Mouse (Mus musculus) c-Kit-positive CD71-negative TER-119-negative erythroid progenitor cells, embryonic 14.5 days (primary cell): Measurements from ENCODE around the gene Gbf1.
"Not testable (repeated sequence)": the region's sequence is repeated elsewhere in the genome, so short reads cannot be mapped to it uniquely, and the experiment has no call there.

ENCODE experiments used
- DNase-seq: peaks from one replicate; pipeline ENCODE4 v3.0.0-alpha.2; 2013; ENCODE audit warnings: low read depth

Gbf1 gene

DNA sequence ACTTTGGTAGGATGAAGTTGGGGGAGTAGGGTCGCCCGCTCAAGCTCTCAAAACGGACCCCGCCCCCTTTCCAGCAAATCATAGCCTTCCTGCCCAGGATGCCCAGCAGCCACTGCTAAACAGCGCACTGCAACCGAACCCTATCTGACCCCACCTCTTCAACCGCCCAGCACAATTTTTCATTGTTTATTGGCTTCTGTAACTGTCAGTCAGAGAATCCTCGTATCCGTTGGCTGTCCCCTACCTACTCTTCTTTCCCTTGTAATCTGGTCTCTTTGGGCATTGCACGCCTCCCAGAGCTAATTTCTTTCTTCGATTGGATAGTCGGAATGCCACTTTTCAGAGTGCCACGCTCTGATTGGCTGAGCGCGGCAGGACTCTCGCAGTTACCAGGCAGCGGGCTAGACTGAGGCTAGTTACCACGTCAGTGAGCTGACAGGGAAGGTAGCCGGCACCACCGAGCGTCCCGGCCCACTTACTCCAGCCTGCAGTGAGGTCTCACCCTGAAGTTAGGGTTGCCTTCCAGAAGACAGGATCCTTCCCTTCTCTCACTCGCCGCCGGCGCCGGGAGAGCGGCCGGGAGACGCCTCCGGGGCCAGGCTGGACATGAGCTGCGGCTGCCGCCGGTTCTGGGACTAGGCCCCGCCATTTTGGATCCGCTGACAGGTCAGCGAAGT lies at the start of gene Gbf1:
TSS of gene Gbf1 (plus strand) at position 383 of the 677 bp plus-strand sequence.
- DNase-seq: peak; percentile 94

DNA sequence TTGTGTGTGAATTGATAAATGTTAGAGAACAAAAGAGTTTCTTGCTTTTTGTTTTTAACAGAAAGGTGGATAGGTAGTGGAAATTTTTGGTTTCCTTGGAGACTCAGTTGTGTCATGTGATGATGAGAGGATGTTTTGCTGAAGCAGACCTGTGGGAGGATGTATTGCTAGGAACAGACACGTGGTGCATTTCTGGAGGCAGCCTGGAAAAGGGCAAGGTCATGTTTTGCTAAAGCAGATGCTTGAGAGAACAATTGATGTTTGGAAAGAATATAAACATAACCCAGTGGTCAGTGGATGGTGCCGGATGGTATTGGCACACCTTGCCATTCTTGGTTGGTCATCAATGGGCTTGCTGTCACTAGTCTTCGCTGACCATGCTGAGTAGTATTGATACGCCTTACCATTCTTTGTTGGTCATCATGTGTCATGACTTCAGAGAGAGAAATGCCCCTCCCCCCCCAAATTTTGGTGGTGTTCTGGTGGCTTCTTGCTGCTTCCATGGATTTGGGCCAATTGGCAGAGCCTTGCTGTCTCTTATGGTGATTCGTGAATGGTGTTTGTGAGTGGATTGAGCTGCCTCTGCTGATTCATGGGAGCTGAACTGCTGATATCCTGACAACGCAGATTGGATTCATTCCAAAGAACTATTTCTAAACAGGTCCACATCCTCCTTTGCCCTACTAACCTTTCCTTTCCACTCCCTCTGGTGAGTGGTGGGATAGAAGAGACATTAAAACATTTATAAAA lies 48.7 kb upstream of the Gbf1 start:
- no peak for DNase-seq

- DNase-seq: no peak
Measured at GRCm38 (mm10) chr19:46104187-46104557, 48.1 kb upstream of the Gbf1 start.

- DNase-seq: no peak
Measured at GRCm38 (mm10) chr19:46110214-46110613, 42.1 kb upstream of the Gbf1 start.

DNA sequence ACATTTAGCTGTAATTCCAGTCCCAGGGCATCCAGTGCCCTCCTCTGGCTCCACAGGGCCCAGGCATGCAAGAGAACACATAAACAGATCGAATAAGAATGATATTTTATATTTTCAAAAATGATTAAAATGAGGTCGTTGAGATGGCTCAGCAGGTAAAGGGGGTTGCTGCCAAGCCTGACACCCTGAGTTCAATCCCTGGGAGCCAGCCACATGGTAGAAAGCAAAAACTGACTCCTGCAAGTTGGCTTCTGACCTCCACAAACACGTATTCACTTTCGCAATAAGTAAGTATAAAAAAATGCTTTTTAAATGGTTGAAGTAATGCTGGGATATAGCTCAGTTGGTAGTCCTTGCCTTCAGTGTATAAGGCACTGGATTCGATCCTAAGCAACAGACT lies 41.5 kb upstream of the Gbf1 start:
- no peak for DNase-seq

- DNase-seq: no peak
Measured at GRCm38 (mm10) chr19:46114617-46115016, 37.7 kb upstream of the Gbf1 start.

DNA sequence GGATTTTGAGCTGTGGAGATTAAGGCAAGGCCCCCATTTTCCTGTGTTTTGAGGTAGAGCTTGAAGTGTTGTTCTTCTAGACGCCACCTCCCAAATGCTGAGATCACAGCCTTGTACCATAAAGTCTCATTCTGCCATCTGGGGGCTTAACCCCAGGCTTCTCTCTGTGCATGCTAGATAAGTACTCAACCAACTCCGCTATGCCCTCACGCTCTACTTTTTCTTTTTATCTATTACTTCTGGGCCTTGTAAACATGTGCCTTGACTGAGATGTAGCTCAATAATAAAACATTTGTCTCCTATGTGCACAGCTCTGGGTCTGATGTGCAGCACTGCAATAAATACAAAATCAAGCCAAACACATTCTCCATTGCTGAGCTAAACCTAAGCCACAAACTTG lies 32.9 kb upstream of the Gbf1 start:
- DNase-seq: no peak

- DNase-seq: no peak
Measured at GRCm38 (mm10) chr19:46120872-46121271, 31.4 kb upstream of the Gbf1 start.

DNA sequence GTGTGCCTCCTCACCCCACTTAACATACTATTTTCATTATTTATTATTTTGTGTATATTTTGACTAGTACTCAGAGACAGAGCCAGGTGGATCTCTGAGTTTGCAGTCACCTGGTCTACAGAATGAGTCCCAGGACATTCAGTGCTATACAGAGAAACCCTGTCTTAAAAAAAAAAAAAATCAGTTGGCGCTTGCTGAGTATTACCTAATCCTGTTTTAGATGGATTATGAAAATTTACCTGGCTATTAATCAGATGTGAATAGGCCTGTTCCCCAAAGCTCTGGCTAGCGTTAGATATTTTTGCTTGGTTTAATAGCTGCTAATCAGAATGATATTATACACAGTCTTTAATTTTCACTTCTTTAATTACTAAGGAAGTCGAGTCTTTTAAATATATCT lies 28.4 kb upstream of the Gbf1 start:
- no peak for DNase-seq

DNA sequence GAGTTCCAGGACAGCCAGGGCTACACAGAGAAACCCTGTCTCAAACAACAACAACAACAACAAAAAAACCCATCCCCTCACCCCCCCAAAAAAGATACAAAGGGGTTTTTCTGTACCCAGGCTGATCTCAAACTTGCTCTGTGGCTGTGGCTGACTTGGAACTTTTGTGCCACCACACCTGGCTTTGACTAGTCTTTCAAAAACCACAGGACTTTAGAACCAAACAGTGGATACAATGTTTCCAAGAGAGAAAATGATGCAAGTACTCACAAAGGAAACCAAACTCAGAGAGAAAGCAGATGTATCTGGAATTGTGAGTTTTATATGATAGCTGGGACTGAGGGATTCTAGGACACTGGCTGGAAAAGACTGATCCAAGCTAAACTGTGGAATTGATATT lies 27.7 kb upstream of the Gbf1 start:
- DNase-seq: no peak

DNA sequence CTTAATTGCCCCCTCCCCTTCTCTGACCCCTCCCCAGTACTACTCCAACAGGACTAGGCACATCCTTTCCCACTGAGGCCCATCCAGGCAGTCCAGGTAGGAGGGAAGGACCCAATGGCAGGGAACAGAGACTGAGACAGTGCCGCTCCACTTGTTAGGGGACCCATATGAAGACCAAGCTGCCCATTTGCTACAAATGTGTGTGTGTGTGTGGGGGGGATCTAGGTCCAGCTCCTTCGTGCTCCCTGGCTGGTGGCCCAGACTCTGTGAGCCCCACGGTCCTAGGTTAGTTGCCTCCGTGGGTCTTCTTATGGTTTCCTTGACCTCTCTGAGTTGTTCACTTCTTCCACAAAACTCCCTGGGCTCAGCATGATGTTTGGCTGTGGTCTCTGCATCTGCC lies 26.0 kb upstream of the Gbf1 start:
- DNase-seq: no peak

GRCm38 (mm10) chr19:46129737-46130136 lies 22.6 kb upstream of the Gbf1 start:
- not testable (repeated sequence) for DNase-seq

GRCm38 (mm10) chr19:46131283-46131682 lies 21.0 kb upstream of the Gbf1 start:
- no peak for DNase-seq

GRCm38 (mm10) chr19:46131694-46132525 lies 20.4 kb upstream of the Gbf1 start, which contains the start of gene Elovl3:
TSS of gene Elovl3 (plus strand) at chr19:46131897.
- DNase-seq: no peak

DNA sequence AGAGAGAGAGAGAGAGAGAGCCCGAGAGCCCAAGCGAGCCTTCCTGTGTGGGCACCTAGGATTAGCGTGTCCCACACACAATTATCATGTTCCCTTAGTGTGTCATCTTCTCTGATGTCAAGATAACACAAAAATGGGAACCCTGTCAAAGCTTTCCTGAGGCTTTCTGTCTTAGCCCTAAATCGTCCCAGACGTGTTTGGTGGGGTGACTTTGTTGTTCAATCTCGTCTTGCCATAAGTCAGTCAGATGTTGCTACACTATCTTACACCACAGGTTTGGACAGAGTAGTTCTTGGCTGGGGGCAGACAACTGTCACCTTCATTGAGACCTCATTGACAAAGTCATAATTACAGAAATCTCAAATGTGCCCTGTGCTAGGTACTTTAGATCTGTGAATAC lies 19.7 kb upstream of the Gbf1 start:
- DNase-seq: no peak

DNA sequence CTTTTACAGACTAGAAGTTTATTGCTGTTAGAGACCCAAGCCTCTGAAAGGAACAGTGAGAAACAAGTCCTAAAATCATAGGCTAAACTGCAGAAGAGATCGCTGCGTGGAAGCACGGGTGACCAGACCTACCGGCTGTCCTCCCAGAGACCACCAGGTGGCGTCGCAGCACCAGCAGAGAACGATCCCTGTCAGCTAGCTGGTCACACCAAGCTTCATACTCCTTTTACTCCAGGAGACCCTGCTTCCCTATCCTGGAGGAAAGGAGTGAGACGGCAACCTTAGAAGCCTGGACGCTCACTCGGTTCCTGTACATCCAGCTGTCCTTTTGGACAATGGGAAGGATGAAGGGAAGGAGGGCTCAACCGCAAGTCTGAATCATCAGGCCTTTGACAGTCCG lies 17.0 kb upstream of the Gbf1 start:
- DNase-seq: peak; percentile 77

DNA sequence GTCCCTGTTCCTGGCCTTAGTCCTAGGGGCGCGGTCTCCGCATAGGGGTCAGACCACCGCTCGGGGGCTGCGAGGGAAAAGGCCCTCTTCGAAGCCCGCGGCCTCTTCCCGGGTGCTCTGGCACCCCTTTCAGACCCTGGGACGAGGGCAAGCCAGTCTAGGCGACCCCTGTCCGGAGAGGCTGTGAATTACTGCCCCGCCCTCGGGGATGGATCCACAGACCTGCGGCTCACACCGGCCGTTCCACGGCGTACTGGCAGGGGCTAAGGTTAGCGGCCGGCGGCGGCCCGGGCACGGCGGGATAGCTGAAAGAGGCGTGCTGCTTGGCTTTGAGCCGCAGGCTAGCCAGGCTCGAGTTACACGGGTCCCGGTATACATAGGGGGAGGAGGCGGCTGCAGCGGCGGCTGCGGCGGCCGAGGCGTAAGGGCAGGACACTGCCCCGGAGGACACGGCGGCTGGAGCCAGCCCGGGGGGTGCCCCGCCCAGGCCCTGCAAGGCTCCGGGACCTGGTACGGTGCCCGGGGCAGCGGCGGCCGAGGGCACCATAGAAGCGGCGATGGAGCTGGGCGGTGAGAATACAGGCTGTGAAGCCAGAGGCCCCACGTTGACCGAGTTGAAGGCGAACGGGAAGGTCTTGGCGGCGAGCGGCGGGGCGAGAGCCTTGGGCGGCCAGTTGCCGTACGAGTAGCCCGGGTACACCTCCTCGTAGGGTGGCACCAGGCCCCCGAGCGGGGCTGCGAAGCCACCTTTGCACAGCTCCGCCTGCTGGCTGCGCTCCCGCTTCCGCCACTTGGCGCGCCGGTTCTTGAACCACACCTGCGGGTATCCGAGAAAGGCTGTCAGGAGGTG lies 16.3 kb upstream of the Gbf1 start:
- no peak for DNase-seq

DNA sequence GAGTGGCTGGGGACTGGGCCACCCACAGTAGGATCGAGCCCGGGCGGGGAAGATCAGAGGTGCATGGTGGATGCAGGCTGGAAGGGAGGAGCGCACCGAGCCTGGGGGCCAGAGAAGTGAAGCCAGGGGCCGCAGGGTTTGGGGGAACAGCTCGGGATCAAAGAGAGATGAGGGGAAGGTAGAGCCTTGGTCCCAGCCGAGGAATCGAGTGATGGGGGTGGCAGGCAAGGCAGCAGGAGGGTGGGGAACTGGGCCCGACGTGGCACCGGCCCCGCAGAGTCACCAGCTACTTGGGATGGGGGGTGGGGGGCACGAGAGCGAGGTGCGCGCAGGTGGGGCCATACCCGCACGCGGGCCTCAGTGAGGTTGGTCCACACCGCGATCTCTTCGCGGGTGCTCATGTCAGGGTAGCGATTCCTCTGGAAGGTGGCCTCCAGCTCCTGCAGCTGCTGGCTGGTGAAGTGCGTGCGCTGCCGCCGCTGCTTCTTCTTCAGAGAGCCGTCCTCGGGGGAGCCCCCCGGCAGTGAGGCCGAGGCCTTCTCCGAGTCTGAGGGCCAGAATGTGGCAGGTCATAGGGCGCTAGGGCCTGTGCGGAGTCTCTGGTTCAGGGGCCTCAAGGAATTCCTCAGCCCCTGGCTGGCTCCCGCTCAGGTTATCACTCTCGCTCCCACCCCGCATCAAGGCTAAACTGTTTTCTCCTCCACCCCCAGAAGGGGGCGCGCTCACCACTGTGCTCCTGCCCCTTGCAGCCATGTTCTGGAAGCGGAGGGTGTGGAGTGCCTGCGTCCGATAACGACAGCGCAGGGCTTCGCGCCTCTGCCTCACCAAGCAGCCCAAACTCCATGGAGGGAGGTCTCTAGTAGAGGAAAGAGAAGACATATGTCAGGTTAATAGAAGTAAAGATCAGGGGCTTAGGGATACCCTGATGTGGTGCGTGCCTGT lies 15.4 kb upstream of the Gbf1 start:
- DNase-seq: peak; percentile 83

DNA sequence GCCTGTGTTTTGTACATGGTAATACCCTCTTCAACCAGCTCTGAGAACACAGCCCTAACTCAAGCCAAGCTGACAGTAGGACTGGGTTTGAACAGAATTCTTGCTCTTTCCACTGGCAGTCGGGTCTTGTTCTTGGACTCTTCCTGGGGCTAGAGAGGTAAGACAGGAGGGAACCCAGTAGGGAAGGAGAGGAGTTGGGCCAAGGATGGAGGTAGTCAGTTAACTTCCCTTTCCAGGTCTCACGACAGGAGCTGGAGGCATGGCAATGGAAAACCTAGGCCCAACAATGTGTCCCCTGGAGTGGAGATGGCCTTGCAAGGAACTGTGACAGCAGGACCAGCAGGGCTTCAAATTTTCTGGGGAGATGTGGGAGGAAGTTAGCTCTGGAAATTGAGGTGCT lies 12.0 kb upstream of the Gbf1 start:
- no peak for DNase-seq

DNA sequence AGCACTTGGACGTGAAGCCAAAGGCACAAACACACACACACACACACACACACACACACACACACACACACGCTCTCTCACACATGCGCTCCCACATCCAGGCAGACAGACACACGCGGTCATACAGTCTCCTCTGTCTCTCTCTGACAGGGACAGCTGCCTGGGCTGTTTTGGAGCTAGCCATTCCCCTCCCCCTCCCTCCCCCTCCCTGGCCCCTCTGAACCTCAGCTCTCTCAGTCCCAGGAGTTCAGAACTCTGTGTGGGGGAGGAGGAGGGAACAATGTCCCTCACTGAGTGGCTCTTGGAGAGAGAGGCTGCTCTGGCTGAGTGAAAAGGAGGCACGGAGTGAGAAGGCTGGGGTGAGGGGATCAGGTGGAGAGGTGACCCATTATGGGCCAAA lies 11.2 kb upstream of the Gbf1 start:
- no peak for DNase-seq
